8 mouse cellular contexts compared by ENCODE assay signal in genomic region chr17:27702518-27702917, GRCm38 (mm10). TPM values are rescaled to one million over a fixed set of nuclear protein-coding genes. Genes with fewer than 3 reads are reported as not detected.
DNase-seq lines count a peak whose midpoint lies in the region; ATAC-seq and TF ChIP-seq lines count a peak whose summit lies in the region.

No protein-coding gene starts in this region.

- peak overlapping the region; percentile 35; the same call in 1 of the 2 replicates for H3K4me3 ChIP-seq in kidney, adult 2 months (ENCODE audit: insufficient read depth, low read depth, low read length)
- H3K4me3 ChIP-seq in lung, postnatal 0 days (ENCODE audit: low read depth, low read length) = peak overlapping the region; percentile 20; the same call in 1 of the 2 replicates

- peak; percentile 69 for DNase-seq in left cerebral cortex, postnatal 4 days
- DNase-seq in left cerebral cortex, adult 18-20 months (ENCODE audit: low spot score in 2 of 2) = no peak
- DNase-seq in cerebellum, adult 9-11 months = peak; percentile 77
- DNase-seq in gastrocnemius, postnatal 14 days = peak; percentile 61
- DNase-seq in kidney, adult 2 months = peak; percentile 45
- peak; percentile 73 for DNase-seq in lung, postnatal 0 days (ENCODE audit: low spot score)
- peak; percentile 85 for DNase-seq in retina, postnatal 1 day
- DNase-seq in layer of hippocampus, adult 18-20 months (ENCODE audit: low spot score in 2 of 2) = no peak

- H3K27ac ChIP-seq in kidney, adult 2 months (ENCODE audit: insufficient read depth, low read depth, low read length) = no peak overlapping the region
- no peak overlapping the region for H3K27ac ChIP-seq in lung, postnatal 0 days (ENCODE audit: low read length)

- no peak overlapping the region for H3K9ac ChIP-seq in lung, postnatal 0 days (replicated peaks; ENCODE audit: low read depth)

- 1% methylated on average over 34 of the region's 34 CpGs for WGBS in kidney, adult 2 months
- WGBS in lung, postnatal 0 days = under 1% methylated on average over 33 of the region's 34 CpGs

- no peak for TF ChIP-seq POLR2A in kidney, adult 2 months (IDR thresholded peaks at IDR 0.05; ENCODE audit: low read depth, low read length)

- H3K4me1 ChIP-seq in kidney, adult 2 months (ENCODE audit: control insufficient read depth, insufficient read depth, low read length) = no peaks in the 10 kb centered on the region
- no peaks in the 10 kb centered on the region for H3K4me1 ChIP-seq in lung, postnatal 0 days (ENCODE audit: insufficient read depth, low read depth, low read length)

- H3K27me3 ChIP-seq in kidney, adult 2 months (replicated peaks; ENCODE audit: control insufficient read depth, insufficient read depth, low read length) = no peaks in the 10 kb centered on the region
- H3K27me3 ChIP-seq in lung, postnatal 0 days (replicated peaks; ENCODE audit: insufficient read depth, low read length) = no peaks in the 10 kb centered on the region; the same call in 1 of the 2 replicates

- peak overlapping the region; percentile 54 for H3K4me2 ChIP-seq in lung, postnatal 0 days (replicated peaks; ENCODE audit: low read depth, low read length)

- no peaks in the 10 kb centered on the region for H3K9me3 ChIP-seq in lung, postnatal 0 days (ENCODE audit: low read length)

- intact Hi-C loops in left cerebral cortex, postnatal 4 days (cut with DNase I) = no loop called here
- intact Hi-C loops in gastrocnemius, postnatal 14 days (cut with DNase I; ENCODE audit: low total_unique reads) = no loop called here

- TF ChIP-seq EP300 in lung, postnatal 0 days (IDR thresholded peaks at IDR 0.05) = no peak

- TF ChIP-seq CTCF in kidney, adult 2 months (conservative IDR thresholded peaks at IDR 0.05; ENCODE audit: insufficient read depth, insufficient read length, low read depth, low read length) = peak; percentile 73
- TF ChIP-seq CTCF in lung, postnatal 0 days (IDR thresholded peaks at IDR 0.05) = peak; percentile 81

- H3K36me3 ChIP-seq in kidney, adult 2 months (ENCODE audit: control insufficient read depth, insufficient read depth, low read length) = no peaks in the 10 kb centered on the region
- H3K36me3 ChIP-seq in lung, postnatal 0 days (ENCODE audit: insufficient read depth, low read length) = no peaks in the 10 kb centered on the region

- ATAC-seq in lung, postnatal 0 days = peak; percentile 69

RNA-seq across cellular contexts. Expression of gene Spdef, which starts 26.2 kb away (rescaled TPM):
- 1 to 10 TPM; 2.8 to 5.8 TPM for total RNA-seq in left cerebral cortex, postnatal 4 days (2021)
- total RNA-seq in left cerebral cortex, adult 18-20 months (2021) = under 1 TPM; 0.23 to 0.49 TPM
- total RNA-seq in gastrocnemius, postnatal 14 days (2021) = under 1 TPM; 0.33 to 0.47 TPM
- 0.09 and 0.45 TPM in 2 replicates for polyA plus RNA-seq in kidney, adult 2 months (2012; rRNA removed)
- 1.0 and 1.2 TPM in 2 replicates for polyA plus RNA-seq in lung, postnatal 0 days (2015; fragmentation: Nextera tagmentation; extraction: Ambion mirVana)
- total RNA-seq in layer of hippocampus, adult 18-20 months (2021) = not detected

RNA-seq across cellular contexts. Expression of gene Pacsin1, which starts 47.2 kb away (rescaled TPM):
- total RNA-seq in left cerebral cortex, postnatal 4 days (2021) = 10 to 100 TPM; 66.7 to 77.1 TPM
- total RNA-seq in left cerebral cortex, adult 18-20 months (2021) = 100 to 1,000 TPM; 429 to 433 TPM
- under 1 TPM; 0.13 to 0.23 TPM for total RNA-seq in gastrocnemius, postnatal 14 days (2021)
- polyA plus RNA-seq in kidney, adult 2 months (2012; rRNA removed) = 0.58 and 1.3 TPM in 2 replicates
- polyA plus RNA-seq in lung, postnatal 0 days (2015; fragmentation: Nextera tagmentation; extraction: Ambion mirVana) = 0.45 and 0.70 TPM in 2 replicates
- total RNA-seq in layer of hippocampus, adult 18-20 months (2021) = 100 to 1,000 TPM; 339 to 340 TPM

Comparison
In these comparisons a context has a peak if more than half of its experiments do, and no peak if none do; other contexts are left out.
1. DNase-seq: peak in left cerebral cortex, postnatal 4 days (single experiment), cerebellum, adult 9-11 months (single experiment), gastrocnemius, postnatal 14 days (single experiment), kidney, adult 2 months (single experiment), lung, postnatal 0 days (single experiment) and retina, postnatal 1 day (single experiment); none in left cerebral cortex, adult 18-20 months (0 of 2) and layer of hippocampus, adult 18-20 months (0 of 2).
2. RNA of gene Pacsin1, which starts 47.2 kb away (total RNA-seq): 429 to 433 TPM in left cerebral cortex, adult 18-20 months, 339 to 340 TPM in layer of hippocampus, adult 18-20 months and 66.7 to 77.1 TPM in left cerebral cortex, postnatal 4 days; 0.13 to 0.23 TPM in gastrocnemius, postnatal 14 days; every median in the first group is over 10 times any median in the second.